Mouse (Mus musculus) layer of hippocampus, postnatal 10 days (tissue): ENCODE measurements around the gene Cdx2. TPM values are rescaled to one million over a fixed set of nuclear protein-coding genes. Genes with fewer than 3 reads are reported as not detected.

Experiments used
- DNase-seq, 2 experiments: peaks; one replicate each; pipeline ENCODE4 v3.0.0; 2021; ENCODE audit warnings: low spot score in 2 of 2
- long read RNA-seq: library from polyadenylated mRNA; stranded (forward); transcript quantifications from one replicate; pipeline ENCODE4 v2.0.0, GENCODE M21; 2023
- total RNA-seq, 2 experiments: library from RNA; stranded (reverse); gene quantifications; 2 replicates each; pipeline ENCODE4 v1.2.3; 2021

Gene Cdx2
- total RNA-seq, result not detected
- long read RNA-seq, result 0 reads

DNA sequence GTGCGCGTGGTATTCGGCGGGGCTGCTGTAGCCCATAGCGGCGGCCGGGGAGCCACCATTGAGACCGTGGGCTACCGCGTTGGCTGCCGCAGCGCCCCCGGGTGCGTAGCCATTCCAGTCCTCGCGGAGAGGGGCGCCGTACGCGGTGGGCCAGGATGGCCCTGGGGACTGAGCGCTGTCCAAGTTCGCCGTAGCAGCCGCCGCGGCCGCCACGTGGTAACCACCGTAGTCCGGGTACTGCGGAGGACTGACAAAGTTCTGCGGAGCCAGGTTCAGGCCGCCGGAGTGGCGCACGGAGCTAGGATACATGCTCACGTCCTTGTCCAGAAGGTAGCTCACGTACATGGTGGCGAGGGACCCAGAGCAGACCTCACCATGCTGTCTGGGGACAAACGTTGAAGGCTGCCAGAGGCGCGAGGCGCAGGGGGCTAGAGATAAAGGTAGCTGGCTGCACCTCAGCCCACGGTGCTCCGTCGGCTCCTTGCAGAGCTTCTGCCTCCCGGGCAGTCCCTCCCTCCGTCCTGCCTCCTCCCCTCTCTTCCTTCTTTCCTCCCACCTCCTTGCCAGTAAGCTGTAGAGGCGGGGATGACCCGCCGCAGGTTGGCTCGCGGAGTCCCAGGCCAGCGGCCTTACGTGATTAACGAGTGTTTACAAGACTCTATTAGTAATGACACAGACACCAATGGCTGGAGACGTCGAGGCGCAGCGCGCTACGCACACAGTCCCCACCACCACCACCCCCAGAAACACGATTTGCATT lies at the start of gene Cdx2:
Cdx2 (minus strand) TSS at position 633 of the 760 bp plus-strand sequence.
- no peak for DNase-seq

DNA sequence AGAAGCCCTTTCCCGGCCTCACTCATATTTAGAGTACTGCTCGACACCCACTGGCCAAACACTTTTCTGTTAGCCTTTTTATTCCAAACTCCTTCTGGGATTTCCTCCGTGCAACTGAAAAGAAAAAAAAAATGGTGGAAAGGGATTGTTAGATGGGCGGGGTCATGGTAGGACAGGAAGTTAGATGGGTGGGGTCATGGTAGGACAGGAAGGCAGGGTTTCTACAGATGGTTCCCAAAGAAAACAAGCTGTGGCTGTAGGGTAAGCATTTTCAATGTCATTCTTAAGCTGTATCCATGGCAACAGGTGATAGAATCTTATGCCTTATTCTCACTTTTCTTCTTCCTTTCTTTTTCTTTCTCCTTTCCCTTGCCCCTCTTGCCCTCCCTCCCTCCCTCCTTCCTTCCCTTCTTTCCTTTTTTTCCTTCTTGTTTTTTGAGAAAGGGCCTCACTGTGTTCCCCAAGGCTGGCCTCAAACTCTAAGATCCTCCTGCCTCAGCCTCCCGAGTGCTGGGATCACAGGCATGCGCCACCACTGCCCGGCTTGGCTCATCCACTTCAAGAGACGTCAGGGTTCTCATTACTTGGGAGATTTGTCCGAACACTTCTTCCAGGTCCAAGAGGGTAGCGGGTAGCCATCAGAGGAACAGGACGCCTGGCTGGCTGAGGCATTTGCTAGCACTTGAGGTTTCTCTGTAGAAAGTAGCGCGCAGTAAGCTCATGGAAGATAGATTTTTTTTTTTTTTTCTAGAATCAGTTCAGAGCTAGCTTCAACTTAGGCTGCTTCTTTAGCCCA lies 49.4 kb upstream of the Cdx2 start:
- no peak for DNase-seq

DNA sequence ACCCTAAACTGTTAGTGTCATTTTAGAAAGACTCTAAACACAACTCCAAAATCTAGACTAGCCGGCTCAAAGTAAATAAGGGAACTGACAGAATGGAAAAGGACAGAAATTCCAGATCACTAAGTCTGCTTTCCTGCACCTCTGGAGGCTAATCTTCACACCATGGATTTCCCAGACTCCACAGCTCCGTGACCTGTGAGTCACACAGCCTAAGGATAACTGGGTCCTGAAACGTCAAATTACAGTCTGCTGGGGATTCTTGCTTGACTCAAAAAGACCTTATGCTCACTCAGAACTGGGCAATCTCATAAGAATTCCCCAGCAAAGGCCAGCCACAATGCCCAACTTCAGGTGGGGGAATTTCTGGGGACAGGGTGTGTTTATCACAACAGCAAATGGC lies 48.7 kb upstream of the Cdx2 start:
- DNase-seq, result no peak

DNA sequence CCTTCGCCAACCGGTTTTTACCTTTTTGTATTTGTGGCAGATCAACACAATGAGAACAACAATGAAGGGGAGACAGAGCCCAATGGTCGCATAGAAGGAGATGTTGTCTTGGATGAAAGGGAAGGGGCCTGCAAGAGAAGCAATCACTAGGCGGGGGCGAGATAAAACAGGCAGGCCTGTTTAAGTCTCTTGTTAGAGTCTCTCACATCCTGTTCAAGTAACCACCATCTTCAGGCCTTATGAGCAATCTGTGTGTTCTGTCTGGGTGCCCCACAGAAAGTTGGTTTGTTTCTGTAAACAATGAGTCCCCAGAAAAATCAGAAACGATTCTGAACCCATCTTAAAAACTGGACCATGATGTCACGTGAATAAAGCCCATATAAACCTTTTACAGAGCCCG lies 47.9 kb upstream of the Cdx2 start:
- no peak for DNase-seq

DNA sequence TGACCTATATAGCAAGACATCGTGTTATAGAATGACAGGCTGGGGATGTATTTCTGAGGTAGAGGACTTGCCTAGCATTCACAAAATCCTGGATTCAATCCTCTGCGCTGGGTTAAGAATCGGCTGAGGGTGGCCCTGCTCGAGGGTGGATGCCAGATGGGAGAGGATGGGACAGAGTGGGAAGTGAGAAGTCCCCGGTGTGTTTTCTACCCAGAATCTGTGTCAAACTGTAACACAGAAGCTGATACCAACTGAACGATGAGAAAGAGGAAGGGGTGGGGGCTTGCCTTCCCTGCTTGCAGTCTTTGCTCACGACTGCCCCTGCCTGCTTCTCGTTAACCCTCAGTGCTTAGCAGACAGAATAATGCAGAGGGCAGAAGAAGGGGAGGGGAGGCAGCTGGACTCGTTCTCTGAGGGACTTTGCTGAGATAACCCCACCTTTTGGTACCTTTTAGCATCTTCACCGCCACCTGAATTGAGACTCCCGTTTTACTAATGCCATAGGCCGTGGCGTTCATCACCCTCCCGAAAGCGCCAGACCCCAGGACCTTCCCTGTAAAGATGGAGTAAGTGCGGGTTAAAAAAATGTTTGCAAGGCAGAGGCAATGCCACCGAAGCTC lies 47.2 kb upstream of the Cdx2 start:
- DNase-seq, result peak; percentile 25 to 54

DNA sequence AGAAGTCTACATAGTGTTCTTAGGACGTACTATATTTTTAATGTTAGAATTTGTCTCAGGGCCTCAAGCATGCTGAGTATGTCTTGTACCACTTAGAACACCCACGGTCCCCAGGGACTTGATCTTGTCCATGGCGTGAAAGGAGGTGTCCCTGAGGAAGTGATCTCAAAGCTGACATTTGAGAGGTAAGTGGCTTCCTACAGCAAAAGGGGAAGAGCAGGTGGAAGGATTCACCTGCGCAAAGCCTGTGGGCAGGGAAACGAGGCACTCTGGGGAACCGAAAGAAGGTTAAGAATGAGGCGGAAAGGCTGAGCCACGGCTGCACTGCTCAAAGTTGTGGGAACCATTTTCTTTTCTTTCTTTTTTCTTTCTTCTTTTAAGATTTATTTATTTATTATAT lies 44.9 kb upstream of the Cdx2 start:
- DNase-seq, result no peak

DNA sequence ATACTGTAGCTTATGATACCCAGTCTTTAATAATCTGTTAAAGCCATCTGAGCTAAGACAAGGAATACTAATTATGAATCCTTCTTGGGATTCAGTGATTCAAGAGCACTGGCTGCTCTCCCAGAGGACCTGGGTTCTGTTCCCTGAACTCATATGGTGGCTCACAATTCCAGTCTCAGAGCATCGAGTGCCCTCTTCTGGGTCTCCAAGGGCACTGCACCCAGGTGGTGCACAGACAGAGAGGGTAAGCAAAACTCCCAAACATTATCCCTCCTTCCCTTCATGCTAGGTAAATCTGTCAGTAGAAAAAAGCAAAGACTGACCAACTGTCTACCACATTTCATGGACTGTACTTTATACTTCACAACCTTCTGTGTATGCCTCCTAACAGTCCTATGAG lies 38.9 kb upstream of the Cdx2 start:
- no peak for DNase-seq

DNA sequence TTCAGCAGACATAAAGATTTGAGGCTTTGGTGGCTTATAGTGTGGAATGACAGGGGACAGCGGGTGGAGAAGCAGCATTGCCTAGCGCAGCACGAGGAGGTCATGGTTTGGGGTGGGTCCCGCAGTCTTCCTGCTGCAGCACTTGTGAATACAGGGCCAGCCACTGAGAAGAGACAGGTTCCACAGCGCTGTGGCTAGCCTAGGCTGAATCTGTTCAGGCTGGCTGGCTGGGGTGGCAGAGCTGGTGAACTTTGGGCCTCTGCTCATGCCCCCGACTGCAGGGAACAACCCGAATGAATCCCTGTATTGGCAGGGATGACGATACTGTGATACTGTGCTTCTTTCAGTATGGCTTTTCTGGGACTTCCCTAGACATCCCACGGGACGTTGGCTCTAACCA lies 36.8 kb upstream of the Cdx2 start:
- no peak for DNase-seq

DNA sequence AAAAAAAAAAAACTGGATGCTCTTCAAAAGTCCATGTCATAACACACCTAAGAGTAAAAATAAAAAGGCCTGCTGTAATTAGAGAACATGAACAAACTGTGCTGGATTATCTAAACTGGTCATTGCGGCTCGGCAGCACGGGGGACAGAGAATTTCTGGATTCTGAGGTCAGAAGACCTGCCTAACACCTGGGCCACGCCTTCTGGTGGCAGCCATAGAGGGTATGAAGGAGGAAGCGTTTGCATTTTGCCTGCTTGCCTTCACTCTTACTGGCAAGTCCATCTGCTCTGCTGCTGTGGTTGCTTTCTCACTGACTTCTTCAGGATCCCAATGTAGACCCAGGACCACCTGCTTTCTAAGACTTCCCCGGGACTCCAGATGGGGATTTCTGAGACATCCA lies 35.8 kb upstream of the Cdx2 start:
- DNase-seq, result no peak

DNA sequence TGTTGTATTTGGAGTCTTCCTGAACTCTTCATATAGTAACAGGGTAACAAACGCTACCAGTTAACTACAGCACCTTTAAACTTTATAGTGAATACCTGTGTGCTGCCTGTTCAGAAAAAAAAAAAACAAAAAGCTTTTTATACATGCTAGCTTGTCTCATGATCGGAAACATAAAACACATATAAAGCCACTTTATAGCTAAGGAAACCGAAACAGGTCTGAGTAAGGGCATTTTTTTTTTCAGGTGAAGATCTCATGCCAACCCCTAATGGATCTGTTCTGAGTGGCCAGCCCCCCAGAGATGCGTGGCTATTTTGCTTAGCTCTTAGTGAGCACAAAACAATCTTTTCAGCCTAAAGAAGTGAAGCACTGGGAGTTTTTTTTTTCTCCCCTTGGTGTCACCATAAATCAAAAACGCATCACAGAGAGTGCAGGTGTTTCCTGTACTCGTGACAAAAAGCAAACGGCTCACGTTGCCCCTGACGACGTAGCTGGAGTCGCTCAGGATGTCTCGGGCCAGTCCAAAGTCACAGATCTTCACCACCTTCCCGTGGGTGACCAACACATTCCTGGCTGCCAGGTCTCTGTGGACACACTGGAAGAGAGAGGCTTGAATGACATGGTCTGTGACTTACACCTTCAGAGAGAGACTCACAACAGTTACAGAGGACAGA lies 33.8 kb upstream of the Cdx2 start:
- no peak for DNase-seq

DNA sequence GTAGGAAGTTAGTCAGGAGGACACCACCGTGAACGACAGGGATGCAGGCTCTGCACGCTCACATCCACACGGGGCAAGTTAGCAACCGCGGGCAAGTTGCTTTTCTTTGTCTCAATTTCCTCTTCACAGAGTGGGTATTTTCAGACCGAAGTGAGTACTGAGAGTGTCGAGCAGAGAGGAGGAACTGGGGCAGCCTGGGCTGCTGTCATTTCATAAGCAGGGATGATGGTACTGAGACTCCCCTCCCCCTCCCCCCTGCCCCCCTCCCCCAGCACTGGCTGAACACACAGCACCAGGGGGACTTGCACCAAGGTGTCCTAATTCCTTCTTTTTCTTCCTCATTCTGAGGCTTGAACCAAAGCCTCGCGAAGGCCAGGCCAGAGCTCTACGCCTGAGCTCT lies 32.5 kb upstream of the Cdx2 start:
- DNase-seq, result no peak

DNA sequence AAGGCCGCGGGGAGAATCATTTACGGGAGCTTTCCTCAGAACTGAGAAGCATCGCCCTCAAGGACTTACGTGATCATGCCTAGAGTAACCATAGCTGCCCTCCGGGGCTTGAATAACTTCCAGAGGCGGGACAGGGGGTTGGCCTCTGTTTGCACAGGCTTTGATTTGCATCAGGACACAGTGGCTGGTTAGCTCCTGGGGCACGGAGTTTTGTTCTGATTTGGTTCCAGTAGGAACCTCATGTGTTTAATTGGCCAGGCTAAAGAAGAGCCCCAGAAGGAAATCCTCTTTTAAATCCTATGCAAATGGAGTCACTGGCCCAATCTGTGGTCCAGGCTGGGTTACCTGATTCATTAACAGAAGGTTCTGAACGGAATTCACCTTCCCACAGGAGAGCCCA lies 31.9 kb upstream of the Cdx2 start:
- DNase-seq, result no peak

DNA sequence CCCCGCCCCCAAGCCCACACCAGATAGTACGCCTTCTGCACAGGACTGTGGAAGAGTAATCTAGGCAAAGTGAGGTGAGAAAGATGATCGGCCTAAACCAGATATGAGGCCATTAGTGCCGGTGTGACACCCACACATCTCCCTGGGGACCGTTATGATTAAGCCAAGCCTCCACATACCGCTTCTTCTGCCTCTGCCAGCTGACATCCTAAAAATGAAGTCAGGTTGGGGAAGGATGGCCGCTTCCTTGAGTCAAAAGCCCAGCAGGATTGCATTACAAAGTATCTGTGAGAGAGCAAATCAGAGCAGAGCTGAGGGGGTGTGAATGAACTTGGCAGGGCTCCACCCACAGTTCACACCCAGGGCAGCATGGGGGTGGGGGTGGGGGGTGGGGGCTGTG lies 25.6 kb upstream of the Cdx2 start:
- DNase-seq, result no peak

DNA sequence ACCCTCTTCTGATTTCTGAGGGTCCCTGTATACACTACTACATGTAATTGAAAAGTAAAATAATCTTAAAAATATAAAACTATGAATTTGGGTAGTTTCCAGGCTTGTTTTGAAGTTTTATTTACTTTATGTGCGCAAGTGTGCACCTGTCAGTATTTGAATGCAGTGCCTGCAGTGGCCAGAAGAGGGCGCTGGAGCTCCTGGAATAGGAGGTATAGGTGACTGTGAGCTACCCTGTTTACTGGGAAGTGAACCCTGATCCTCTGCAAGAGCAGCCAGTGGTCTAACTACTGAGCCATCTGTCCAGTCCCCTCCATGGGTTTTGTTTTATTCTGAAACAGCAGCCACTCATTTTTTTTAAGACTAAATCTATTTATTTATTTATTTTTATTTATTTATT lies 24.5 kb upstream of the Cdx2 start:
- DNase-seq, result peak; percentile 53 to 67

DNA sequence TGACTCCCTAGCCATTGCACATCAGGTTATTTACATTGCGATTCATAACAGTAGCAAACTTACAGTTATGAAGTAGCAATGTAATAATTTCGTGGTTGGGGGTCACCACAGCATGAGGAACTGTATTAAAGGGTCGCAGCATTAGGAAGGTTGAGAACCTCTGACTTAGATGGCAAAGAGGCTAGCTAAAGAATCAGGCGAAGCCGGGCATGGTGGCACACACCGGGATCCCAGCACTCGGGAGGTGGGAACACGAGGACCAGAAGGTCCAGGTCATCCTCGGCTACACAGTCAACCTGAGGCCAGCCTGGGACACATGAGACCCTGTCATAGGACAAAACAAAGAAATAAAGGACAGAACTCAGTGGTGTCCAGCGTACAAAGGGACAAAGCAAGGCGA lies 22.9 kb upstream of the Cdx2 start:
- DNase-seq, result no peak

DNA sequence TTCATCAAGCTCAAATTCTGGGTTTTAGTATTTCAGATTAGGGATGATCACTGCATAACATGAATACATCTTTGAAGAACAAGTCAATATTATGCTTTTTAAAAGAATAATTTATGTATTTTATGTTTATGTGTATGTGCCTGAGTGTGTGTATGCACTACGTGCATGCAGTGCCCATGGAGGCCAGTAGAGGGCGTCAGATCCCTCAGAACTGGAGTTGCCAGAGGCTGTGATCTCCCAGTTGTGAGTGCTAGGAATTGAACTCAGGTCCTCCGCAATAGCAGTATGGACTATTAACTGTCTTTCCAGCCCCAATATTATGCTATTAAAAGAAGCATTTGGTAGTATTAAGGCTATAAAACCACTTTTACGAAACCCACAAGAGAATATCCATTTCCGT lies 20.6 kb upstream of the Cdx2 start:
- no peak for DNase-seq

DNA sequence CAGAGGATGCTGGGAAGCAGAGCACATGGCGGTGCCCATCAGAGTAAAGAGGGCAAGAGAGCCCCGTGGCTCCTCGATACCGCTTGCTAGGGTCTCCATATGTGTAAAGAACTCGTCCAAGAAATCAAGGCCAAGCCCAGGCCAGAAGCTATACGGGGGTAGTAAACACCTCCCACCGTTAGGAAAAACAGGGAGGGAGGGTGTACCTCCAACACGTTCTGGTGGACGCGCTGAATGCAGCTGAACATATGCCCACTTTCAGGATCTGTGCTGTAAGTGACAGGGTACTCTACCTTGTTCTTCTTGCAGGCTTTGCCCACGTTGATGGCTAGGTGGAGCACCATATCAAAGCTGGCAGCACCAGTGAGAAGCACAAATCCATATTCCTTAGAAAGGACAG lies 18.9 kb upstream of the Cdx2 start:
- DNase-seq, result no peak

DNA sequence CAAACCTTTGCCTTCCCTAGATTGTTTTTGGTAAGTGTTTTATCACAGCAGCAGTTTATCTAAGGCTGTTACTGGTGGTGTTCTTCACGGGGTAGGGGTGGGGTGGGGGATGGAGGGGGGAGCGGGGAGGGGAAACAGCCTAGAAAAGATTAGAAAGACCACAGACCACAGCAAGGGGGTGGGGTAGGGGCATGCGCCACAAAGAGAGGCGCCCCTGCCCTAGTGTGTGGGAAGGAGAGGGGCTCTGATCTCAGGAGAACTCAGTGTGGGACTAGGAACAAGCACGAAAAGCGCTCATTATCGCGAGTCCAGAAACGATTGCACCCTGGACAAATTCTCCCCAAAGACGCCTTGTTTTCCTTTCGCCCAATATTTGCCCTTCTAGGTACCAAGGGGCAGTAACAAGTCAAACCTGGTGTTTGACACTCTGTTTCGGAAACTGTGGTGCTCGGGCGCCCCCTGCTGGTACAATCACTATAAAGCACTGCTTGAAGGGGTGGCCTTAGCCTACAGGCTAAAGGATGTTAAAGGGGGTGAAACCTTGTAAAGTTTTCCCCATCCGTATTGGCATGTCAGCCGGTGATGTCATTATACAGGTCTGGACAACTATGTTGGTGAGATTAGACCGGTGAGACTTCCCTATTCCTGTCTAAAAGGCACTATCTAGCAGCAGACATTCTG lies 16.3 kb upstream of the Cdx2 start:
- DNase-seq, result peak; percentile 72 to 76

DNA sequence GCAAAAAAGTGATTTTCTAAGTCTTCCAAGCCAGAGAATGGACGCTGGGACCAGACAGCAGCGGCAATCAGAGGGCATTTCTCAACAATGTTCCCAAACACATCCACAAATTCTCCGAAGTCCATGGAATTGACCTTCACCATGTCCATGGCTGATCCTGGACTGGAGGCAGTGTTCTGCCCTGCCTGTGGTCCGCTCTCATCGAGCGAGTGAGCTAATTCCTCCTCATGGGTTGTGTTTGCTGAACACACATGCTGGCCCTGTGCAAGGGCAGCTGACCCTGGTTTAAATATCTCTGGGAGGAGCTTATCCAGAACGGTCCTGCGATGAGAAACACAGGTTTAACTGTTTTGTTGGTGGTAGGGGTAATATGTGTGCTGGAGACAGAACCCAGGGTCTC lies 15.1 kb upstream of the Cdx2 start, which contains the start of gene Urad:
Urad (minus strand) TSS at position 258 of the 400 bp plus-strand sequence.
- no peak for DNase-seq

DNA sequence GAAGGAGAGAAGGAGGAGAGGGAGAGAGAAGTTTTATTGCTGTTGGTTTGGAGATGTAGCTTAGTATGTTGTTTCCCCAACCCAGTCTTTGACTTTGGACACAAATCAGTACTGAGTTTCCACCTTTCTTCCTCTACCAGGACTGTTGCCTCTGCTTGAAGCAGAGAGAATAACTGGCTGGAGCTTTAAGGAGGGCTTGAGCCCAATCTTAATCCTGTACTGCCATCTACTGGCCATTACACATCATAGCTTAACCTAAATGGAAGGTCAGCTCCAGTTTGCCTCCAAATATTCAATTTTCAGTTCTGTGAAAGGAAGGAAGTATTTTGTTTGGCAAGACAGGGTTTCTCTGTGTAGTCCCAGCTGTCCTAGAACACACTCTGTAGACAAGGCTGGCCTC lies 12.6 kb upstream of the Cdx2 start:
- no peak for DNase-seq

DNA sequence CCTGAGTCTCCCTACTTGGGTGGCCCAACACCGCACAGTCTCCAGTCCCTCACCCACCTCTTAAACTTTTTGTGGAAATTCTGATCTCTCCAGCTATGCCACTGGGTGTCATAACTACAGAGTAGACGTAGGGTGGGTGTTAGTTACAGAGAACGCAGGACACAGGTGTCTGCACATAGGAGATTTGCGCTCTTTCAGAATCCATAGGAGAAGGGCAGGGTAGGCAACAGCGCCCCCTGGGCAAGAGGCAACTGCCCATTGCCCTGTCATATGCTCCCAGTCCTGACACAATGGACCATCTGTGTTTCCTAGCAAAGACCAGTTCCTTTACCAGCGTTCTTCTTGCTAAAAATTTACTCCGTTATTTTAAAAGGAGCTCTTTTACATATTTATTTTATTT lies 10.9 kb upstream of the Cdx2 start:
- DNase-seq, result no peak
